Mouse (Mus musculus): ENCODE data around the gene Fsd1. TPM values are rescaled to one million over a fixed set of nuclear protein-coding genes. Genes with fewer than 3 reads are reported as not detected.

Fsd1 gene
- polyA plus RNA-seq, 1 experiment from 2014 or later: 218 TPM

- Histone ChIP-seq H3K9ac (ENCODE audit: low read depth, low read length) (peak within 1 kb of the TSS; percentile 57), H3K4me2 (ENCODE audit: low read length) (peak within 1 kb of the TSS; percentile 66), H3K36me3 (ENCODE audit: control insufficient read depth, insufficient read depth, low read length) (0 out of 2 replicates have a peak, but pooled peaks cover 3% of the 10 kb centered on the region), H3K9me3 (replicated peaks; ENCODE audit: control insufficient read depth, low read length, poor library complexity, severe bottlenecking) (no peaks in the 10 kb centered on the region), H3K27ac (ENCODE audit: low read length) (peak within 1 kb of the TSS; percentile 89), H3K4me3 (ENCODE audit: low read depth, low read length) (peak within 1 kb of the TSS; percentile 51), H3K27me3 (ENCODE audit: control insufficient read depth, insufficient read depth, low read depth, low read length) (no peaks in the 10 kb centered on the region), H3K4me1 (ENCODE audit: control insufficient read depth, insufficient read depth, low read length) (peaks cover 31% of the 10 kb centered on the region)
- WGBS: under 1% methylated on average over 46 of the region's 46 CpGs
- peak; percentile 90 for ATAC-seq
Observed at GRCm38 (mm10) chr17:55958918-55959728, 27.2 kb upstream of the Fsd1 start, which contains the start of gene Yju2. Yju2 (plus strand) TSS chr17:55959099.

DNA sequence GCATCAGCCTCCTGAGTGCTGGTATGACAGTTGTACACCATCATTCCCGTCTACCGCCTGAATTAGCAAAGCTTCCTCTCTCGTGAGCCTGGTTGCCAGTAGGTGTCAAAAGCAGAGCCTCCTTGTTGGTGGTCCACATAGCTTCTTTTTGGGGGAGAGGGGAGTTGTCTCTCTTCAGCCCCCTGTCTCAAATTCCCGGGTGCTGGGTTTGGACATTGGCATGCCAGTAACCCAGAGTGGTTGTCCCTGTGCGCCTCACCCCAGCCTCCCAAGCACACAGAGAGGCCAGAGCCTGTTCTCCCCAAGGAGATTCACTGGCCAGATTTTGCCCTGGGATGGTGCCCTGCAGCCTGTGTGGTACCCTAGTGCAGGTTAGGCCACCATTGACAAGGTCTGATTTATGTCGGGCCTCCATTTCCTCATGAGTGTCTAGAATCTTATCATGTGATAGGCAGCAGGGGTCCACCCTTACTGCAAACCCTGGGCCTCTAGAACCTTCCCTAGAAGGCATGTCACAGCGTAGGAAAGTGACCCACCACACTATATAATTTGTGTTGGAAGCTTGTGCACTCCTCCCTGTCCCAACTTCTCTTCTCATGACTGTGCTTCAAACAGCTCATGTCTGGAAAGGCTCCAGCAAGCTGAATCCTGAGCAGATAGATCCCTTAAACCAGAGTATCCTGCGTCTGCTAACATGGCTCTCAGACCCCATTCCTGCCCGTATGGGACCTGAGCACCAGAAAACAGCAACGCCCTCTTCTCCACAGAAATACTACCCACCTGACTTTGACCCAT lies 26.2 kb upstream of the Fsd1 start:
- 76% methylated on average over 10 of the region's 10 CpGs for WGBS
- peaks cover 5% of the 10 kb centered on the region; the same call in 1 of the 2 replicates for H3K36me3 ChIP-seq (ENCODE audit: control insufficient read depth, insufficient read depth, low read length)

DNA sequence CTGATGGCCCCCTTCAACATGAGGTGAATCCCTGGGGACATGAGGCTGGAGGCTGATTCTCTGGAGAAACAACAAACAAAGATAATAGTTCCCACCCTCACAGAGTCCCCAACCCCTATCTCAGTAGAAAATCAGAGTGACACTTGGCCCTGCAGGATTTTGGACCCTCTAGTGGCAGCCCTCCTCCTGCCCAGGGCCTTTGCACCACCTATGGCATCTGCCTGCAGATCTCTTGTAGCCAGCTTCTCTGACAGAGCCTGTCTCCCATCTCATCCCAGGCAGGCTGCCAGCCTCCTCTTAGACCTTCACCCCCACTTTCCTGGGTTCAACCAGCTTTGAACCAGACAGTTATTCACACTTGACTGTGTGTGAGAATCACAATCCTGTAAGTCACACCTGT lies 25.5 kb upstream of the Fsd1 start:
- H3K9ac ChIP-seq (ENCODE audit: low read depth, low read length): no peak overlapping the region
- no peaks in the 10 kb centered on the region for H3K9me3 ChIP-seq (replicated peaks; ENCODE audit: control insufficient read depth, low read length, poor library complexity, severe bottlenecking)
- H3K27me3 ChIP-seq (ENCODE audit: control insufficient read depth, insufficient read depth, low read depth, low read length): no peaks in the 10 kb centered on the region
- ATAC-seq: no peak
- peaks cover 6% of the 10 kb centered on the region; the same call in 1 of the 2 replicates for H3K36me3 ChIP-seq (ENCODE audit: control insufficient read depth, insufficient read depth, low read length)
- H3K4me2 ChIP-seq (ENCODE audit: low read length): no peak overlapping the region
- peaks cover 26% of the 10 kb centered on the region for H3K4me1 ChIP-seq (ENCODE audit: control insufficient read depth, insufficient read depth, low read length)
- no peak overlapping the region for H3K4me3 ChIP-seq (ENCODE audit: low read depth, low read length)
- no peak overlapping the region for H3K27ac ChIP-seq (ENCODE audit: low read length)

More for the DNA sequence above, 26.2 kb upstream of the Fsd1 start:
- Histone ChIP-seq H3K4me1 (ENCODE audit: control insufficient read depth, insufficient read depth, low read length) (peaks cover 31% of the 10 kb centered on the region), H3K27ac (ENCODE audit: low read length) (peak overlapping the region; percentile 75), H3K4me3 (ENCODE audit: low read depth, low read length) (peak overlapping the region; percentile 51), H3K27me3 (ENCODE audit: control insufficient read depth, insufficient read depth, low read depth, low read length) (no peaks in the 10 kb centered on the region), H3K9me3 (replicated peaks; ENCODE audit: control insufficient read depth, low read length, poor library complexity, severe bottlenecking) (no peaks in the 10 kb centered on the region), H3K9ac (ENCODE audit: low read depth, low read length) (peak overlapping the region; percentile 27), H3K4me2 (ENCODE audit: low read length) (peak overlapping the region; percentile 56)
- ATAC-seq: no peak

- WGBS: 97% methylated on average over 7 of the region's 7 CpGs
- Histone ChIP-seq H3K9ac (ENCODE audit: low read depth, low read length) (no peak overlapping the region), H3K4me3 (ENCODE audit: low read depth, low read length) (no peak overlapping the region), H3K27ac (ENCODE audit: low read length) (no peak overlapping the region), H3K27me3 (ENCODE audit: control insufficient read depth, insufficient read depth, low read depth, low read length) (no peaks in the 10 kb centered on the region), H3K36me3 (ENCODE audit: control insufficient read depth, insufficient read depth, low read length) (peaks cover 6% of the 10 kb centered on the region; the same call in 1 of the 2 replicates), H3K4me1 (ENCODE audit: control insufficient read depth, insufficient read depth, low read length) (peaks cover 22% of the 10 kb centered on the region), H3K9me3 (replicated peaks; ENCODE audit: control insufficient read depth, low read length, poor library complexity, severe bottlenecking) (no peaks in the 10 kb centered on the region), H3K4me2 (ENCODE audit: low read length) (no peak overlapping the region)
- ATAC-seq: no peak
Observed at GRCm38 (mm10) chr17:55961631-55962030, 24.7 kb upstream of the Fsd1 start.

DNA sequence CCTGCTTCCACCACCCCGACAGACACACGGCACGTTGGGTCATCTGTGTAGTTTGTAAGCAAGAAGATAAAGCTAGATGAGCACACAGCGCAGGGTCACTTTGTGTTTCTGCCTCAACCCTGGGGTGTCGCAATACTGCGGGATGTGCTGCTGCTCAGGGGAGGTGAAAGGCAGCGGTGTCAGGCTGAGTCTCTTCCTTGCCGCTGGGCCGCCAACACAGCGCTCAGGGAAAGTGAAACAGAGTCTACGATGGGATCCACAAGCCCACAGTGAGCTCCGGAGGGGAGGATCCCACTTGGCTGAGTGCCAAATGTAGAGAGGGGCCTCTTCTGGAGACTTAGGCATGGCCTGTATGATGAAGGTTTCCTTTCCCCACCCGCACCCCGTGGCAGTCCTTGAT lies 23.1 kb upstream of the Fsd1 start:
- 78% methylated on average over 14 of the region's 14 CpGs for WGBS
- Histone ChIP-seq H3K4me3 (ENCODE audit: low read depth, low read length) (no peak overlapping the region), H3K27ac (ENCODE audit: low read length) (no peak overlapping the region), H3K27me3 (ENCODE audit: control insufficient read depth, insufficient read depth, low read depth, low read length) (no peaks in the 10 kb centered on the region), H3K4me2 (ENCODE audit: low read length) (no peak overlapping the region), H3K36me3 (ENCODE audit: control insufficient read depth, insufficient read depth, low read length) (peaks cover 10% of the 10 kb centered on the region; the same call in 1 of the 2 replicates), H3K4me1 (ENCODE audit: control insufficient read depth, insufficient read depth, low read length) (peaks cover 10% of the 10 kb centered on the region), H3K9me3 (replicated peaks; ENCODE audit: control insufficient read depth, low read length, poor library complexity, severe bottlenecking) (no peaks in the 10 kb centered on the region), H3K9ac (ENCODE audit: low read depth, low read length) (no peak overlapping the region)
- ATAC-seq: no peak

- no peak overlapping the region for H3K9ac ChIP-seq (ENCODE audit: low read depth, low read length)
- H3K9me3 ChIP-seq (replicated peaks; ENCODE audit: control insufficient read depth, low read length, poor library complexity, severe bottlenecking): no peaks in the 10 kb centered on the region
- WGBS: 93% methylated on average over 10 of the region's 10 CpGs
Observed at GRCm38 (mm10) chr17:55964496-55964895, 21.8 kb upstream of the Fsd1 start.

GRCm38 (mm10) chr17:55964996-55965395 lies 21.3 kb upstream of the Fsd1 start:
- WGBS: 83% methylated on average over 9 of the region's 9 CpGs
- H3K27me3 ChIP-seq (ENCODE audit: control insufficient read depth, insufficient read depth, low read depth, low read length): no peaks in the 10 kb centered on the region
- no peak for ATAC-seq

More at GRCm38 (mm10) chr17:55964496-55964895, 21.8 kb upstream of the Fsd1 start:
- H3K36me3 ChIP-seq (ENCODE audit: control insufficient read depth, insufficient read depth, low read length): peaks cover 10% of the 10 kb centered on the region; the same call in 1 of the 2 replicates
- no peaks in the 10 kb centered on the region for H3K27me3 ChIP-seq (ENCODE audit: control insufficient read depth, insufficient read depth, low read depth, low read length)
- no peak overlapping the region for H3K4me3 ChIP-seq (ENCODE audit: low read depth, low read length)
- no peak overlapping the region for H3K27ac ChIP-seq (ENCODE audit: low read length)
- H3K4me1 ChIP-seq (ENCODE audit: control insufficient read depth, insufficient read depth, low read length): peaks cover 14% of the 10 kb centered on the region
- H3K4me2 ChIP-seq (ENCODE audit: low read length): no peak overlapping the region
- no peak for ATAC-seq

DNA sequence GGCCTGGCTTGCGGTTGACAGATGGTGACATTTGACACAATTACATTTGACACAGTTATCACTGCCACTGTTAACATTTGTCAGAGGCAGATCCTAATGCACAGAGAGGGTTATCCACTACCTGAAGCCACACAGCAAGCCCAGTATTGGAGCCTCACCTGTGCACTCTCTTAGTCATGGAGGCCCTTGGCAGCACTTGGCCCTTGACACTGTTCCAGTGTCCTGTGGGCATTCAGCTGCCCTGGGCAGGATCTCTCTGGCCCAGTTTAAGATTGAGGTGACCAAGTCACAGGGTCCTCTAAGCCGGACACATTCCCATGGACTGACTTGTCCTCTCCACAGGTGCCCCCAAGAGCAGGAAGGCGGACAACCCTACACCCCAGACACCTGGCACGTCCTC lies 19.1 kb upstream of the Fsd1 start:
- WGBS: 97% methylated on average over 4 of the region's 4 CpGs
- no peak for ATAC-seq
- peaks cover 7% of the 10 kb centered on the region; the same call in 1 of the 2 replicates for H3K36me3 ChIP-seq (ENCODE audit: control insufficient read depth, insufficient read depth, low read length)

More at GRCm38 (mm10) chr17:55964996-55965395, 21.3 kb upstream of the Fsd1 start:
- no peak overlapping the region for H3K4me3 ChIP-seq (ENCODE audit: low read depth, low read length)
- no peak overlapping the region for H3K9ac ChIP-seq (ENCODE audit: low read depth, low read length)
- no peak overlapping the region for H3K27ac ChIP-seq (ENCODE audit: low read length)
- no peak overlapping the region for H3K4me2 ChIP-seq (ENCODE audit: low read length)
- H3K36me3 ChIP-seq (ENCODE audit: control insufficient read depth, insufficient read depth, low read length): peaks cover 10% of the 10 kb centered on the region; the same call in 1 of the 2 replicates
- no peaks in the 10 kb centered on the region for H3K9me3 ChIP-seq (replicated peaks; ENCODE audit: control insufficient read depth, low read length, poor library complexity, severe bottlenecking)
- H3K4me1 ChIP-seq (ENCODE audit: control insufficient read depth, insufficient read depth, low read length): peaks cover 16% of the 10 kb centered on the region

More for the DNA sequence above, 19.1 kb upstream of the Fsd1 start:
- H3K9me3 ChIP-seq (replicated peaks; ENCODE audit: control insufficient read depth, low read length, poor library complexity, severe bottlenecking): no peaks in the 10 kb centered on the region
- H3K27ac ChIP-seq (ENCODE audit: low read length): no peak overlapping the region
- peaks cover 31% of the 10 kb centered on the region for H3K4me1 ChIP-seq (ENCODE audit: control insufficient read depth, insufficient read depth, low read length)
- no peaks in the 10 kb centered on the region for H3K27me3 ChIP-seq (ENCODE audit: control insufficient read depth, insufficient read depth, low read depth, low read length)
- no peak overlapping the region for H3K4me3 ChIP-seq (ENCODE audit: low read depth, low read length)
- H3K4me2 ChIP-seq (ENCODE audit: low read length): no peak overlapping the region
- no peak overlapping the region for H3K9ac ChIP-seq (ENCODE audit: low read depth, low read length)

Data from midbrain, embryonic 16.5 days (tissue).